Mouse (Mus musculus): ENCODE data around the gene Wnt11. TPM values are rescaled to one million over a fixed set of nuclear protein-coding genes. Genes with fewer than 3 reads are reported as not detected.

The Wnt11 gene
- polyA plus RNA-seq, 1 experiment: 6.3 TPM

DNA sequence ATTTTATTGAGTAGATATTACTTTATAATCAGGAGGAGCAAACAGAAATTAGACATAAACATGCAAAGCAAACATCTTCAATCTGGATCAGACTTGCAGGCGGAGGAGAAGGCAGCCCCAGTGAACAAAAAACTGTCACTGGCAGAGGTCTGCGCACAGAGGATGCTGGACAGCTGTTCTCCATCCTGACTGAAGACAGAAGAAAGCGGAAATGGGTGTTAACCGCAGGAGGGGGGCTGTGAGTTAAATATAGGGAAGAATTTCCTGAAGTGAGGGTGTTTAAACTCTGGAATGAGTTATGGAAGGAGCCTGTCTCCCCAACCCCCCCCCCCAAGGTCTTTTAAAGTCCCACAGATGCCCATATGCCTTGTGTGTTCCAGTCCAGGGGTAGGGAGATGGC is 64.9 kb downstream of the Wnt11 start:
- TF ChIP-seq MAX (IDR thresholded peaks at IDR 0.05; ENCODE audit: low read depth): no peak
- no peak for TF ChIP-seq SRF (IDR thresholded peaks at IDR 0.05; ENCODE audit: control insufficient read depth, insufficient read length, low read depth)
- peak in 2 of 3 experiments; percentile 18 to 71 for TF ChIP-seq MYOD1 (IDR thresholded peaks at IDR 0.05; ENCODE audit: control insufficient read depth in 1 of 3, insufficient read length in 2 of 3, low read depth in 2 of 3)
- TF ChIP-seq MYOG (IDR thresholded peaks at IDR 0.05; ENCODE audit: control insufficient read depth in 1 of 3, insufficient read depth in 1 of 3, insufficient read length in 2 of 3, low read depth in 2 of 3): no peak
- H3K4me2 ChIP-seq (ENCODE audit: low read depth): no peak overlapping the region
- H3ac ChIP-seq (ENCODE audit: control insufficient read depth, insufficient read length): no peak overlapping the region
- H3K79me2 ChIP-seq (ENCODE audit: control insufficient read depth, insufficient read depth): no peaks in the 10 kb centered on the region
- H3K4me3 ChIP-seq: no peak overlapping the region
- H3K36me3 ChIP-seq (ENCODE audit: control insufficient read depth, insufficient read depth): no peaks in the 10 kb centered on the region
- no peaks in the 10 kb centered on the region for H3K27me3 ChIP-seq (ENCODE audit: control insufficient read depth, insufficient read depth, insufficient read length)

GRCm38 (mm10) chr7:98901120-98901519 is 66.2 kb downstream of the Wnt11 start:
- Histone ChIP-seq H3K79me2 (ENCODE audit: control insufficient read depth, insufficient read depth) (no peaks in the 10 kb centered on the region), H3K36me3 (ENCODE audit: control insufficient read depth, insufficient read depth) (no peaks in the 10 kb centered on the region), H3K4me3 (no peak overlapping the region), H3K27me3 (ENCODE audit: control insufficient read depth, insufficient read depth, insufficient read length) (no peaks in the 10 kb centered on the region), H3K4me2 (ENCODE audit: low read depth) (no peak overlapping the region), H3ac (ENCODE audit: control insufficient read depth, insufficient read length) (no peak overlapping the region)
- no peak for TF ChIP-seq E2F4 (IDR thresholded peaks at IDR 0.05; ENCODE audit: insufficient read depth)
- no peak for TF ChIP-seq REST (IDR thresholded peaks at IDR 0.05; ENCODE audit: insufficient read depth, insufficient read length)
- TF ChIP-seq TCF3 (IDR thresholded peaks at IDR 0.05; ENCODE audit: insufficient read length, low read depth): no peak
- TF ChIP-seq SRF (IDR thresholded peaks at IDR 0.05; ENCODE audit: control insufficient read depth, insufficient read length, low read depth): no peak
- TF ChIP-seq MYOG (IDR thresholded peaks at IDR 0.05; ENCODE audit: control insufficient read depth in 1 of 3, insufficient read depth in 1 of 3, insufficient read length in 2 of 3, low read depth in 2 of 3): no peak
- no peak for TF ChIP-seq MYOD1 (IDR thresholded peaks at IDR 0.05; ENCODE audit: control insufficient read depth in 1 of 3, insufficient read length in 2 of 3, low read depth in 2 of 3)
- no peak for TF ChIP-seq MAX (IDR thresholded peaks at IDR 0.05; ENCODE audit: low read depth)
- no peak for TF ChIP-seq POLR2AphosphoS2 (IDR thresholded peaks at IDR 0.05; ENCODE audit: insufficient read length, low read depth)
- TF ChIP-seq POLR2A (IDR thresholded peaks at IDR 0.05; ENCODE audit: insufficient read length, low read depth): no peak
- no peak for TF ChIP-seq USF1 (IDR thresholded peaks at IDR 0.05; ENCODE audit: low read depth)
- no peak for TF ChIP-seq TCF12 (IDR thresholded peaks at IDR 0.05; ENCODE audit: insufficient read depth, poor library complexity, severe bottlenecking)
- no peak for TF ChIP-seq CEBPB (IDR thresholded peaks at IDR 0.05; ENCODE audit: insufficient read depth, poor library complexity, severe bottlenecking)

DNA sequence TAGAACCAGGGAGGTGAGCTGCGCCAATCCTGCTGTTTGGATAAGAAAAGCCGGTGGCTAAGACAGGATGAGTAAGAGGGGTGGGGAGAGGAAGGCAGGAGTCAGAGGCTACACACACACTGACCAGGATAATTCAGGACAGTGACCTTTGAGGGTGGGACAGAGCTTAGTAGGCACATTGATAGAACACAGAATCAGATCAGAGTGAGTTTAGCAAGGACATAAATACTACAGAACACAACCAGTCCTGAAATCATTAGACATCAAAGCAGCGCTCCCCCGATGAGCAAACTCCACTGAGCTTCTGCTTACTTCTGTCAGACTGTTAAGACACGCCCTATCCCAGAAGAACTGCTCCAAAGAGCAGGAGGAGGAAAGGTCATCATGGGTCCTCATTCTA is 69.0 kb downstream of the Wnt11 start:
- Histone ChIP-seq H3K4me3 (no peak overlapping the region), H3K79me2 (ENCODE audit: control insufficient read depth, insufficient read depth) (no peaks in the 10 kb centered on the region), H3K27me3 (ENCODE audit: control insufficient read depth, insufficient read depth, insufficient read length) (no peaks in the 10 kb centered on the region), H3ac (ENCODE audit: control insufficient read depth, insufficient read length) (no peak overlapping the region), H3K4me2 (ENCODE audit: low read depth) (no peak overlapping the region), H3K36me3 (ENCODE audit: control insufficient read depth, insufficient read depth) (no peaks in the 10 kb centered on the region)
- TF ChIP-seq MAX (IDR thresholded peaks at IDR 0.05; ENCODE audit: low read depth) (no peak), E2F4 (IDR thresholded peaks at IDR 0.05; ENCODE audit: insufficient read depth) (no peak), TCF3 (IDR thresholded peaks at IDR 0.05; ENCODE audit: insufficient read length, low read depth) (no peak), TCF12 (IDR thresholded peaks at IDR 0.05; ENCODE audit: insufficient read depth, poor library complexity, severe bottlenecking) (no peak), CEBPB (IDR thresholded peaks at IDR 0.05; ENCODE audit: insufficient read depth, poor library complexity, severe bottlenecking) (no peak), POLR2A (IDR thresholded peaks at IDR 0.05; ENCODE audit: insufficient read length, low read depth) (no peak)

Other genes starting within 250 kb of the Wnt11 start
- 9.1 TPM for gene Emsy, start 178.3 kb upstream of the Wnt11 start, polyA plus RNA-seq (2012; fragmentation: generic; extraction: Trizol)
- gene Thap12, start 132.0 kb upstream of the Wnt11 start, polyA plus RNA-seq (2012; fragmentation: generic; extraction: Trizol): 16.4 TPM